Mouse (Mus musculus): Measurements from ENCODE around the gene Ppp3ca.

GRCm38 (mm10) chr3:136853596-136853995 lies 183.7 kb downstream of the Ppp3ca start:
- no peak for TF ChIP-seq EP300 (IDR thresholded peaks at IDR 0.05; ENCODE audit: insufficient read depth, low read depth, low read length)
- no peak for TF ChIP-seq CTCF (IDR thresholded peaks at IDR 0.05; ENCODE audit: low read depth, low read length)
- no peak for TF ChIP-seq POLR2A (IDR thresholded peaks at IDR 0.05; ENCODE audit: insufficient read depth, low read length)

Measured in ES-Bruce4 (cell line).